Mouse (Mus musculus) limb, embryonic 15.5 days (tissue): ENCODE measurements at regions not wholly inside any gene's neighbourhood (a gene's known extent, or its start where the extent isn't known, plus 50 kb on each side); places are given as distances from the start of the nearest gene placed in this dataset.
A peak's percentile ranks its signal among the peaks of the same experiment; 100 is the strongest.

Experiments used
- ATAC-seq: fragments of 200-750 bp; cut with Nextera tagmentation; 2 replicates; pipeline ENCODE4 v1.8.0; 2017; ENCODE audit warnings: low read depth, moderate TSS enrichment; ENCODE audit not compliant: insufficient number of reproducible peaks, low FRiP score, low TSS enrichment
- H3K27ac ChIP-seq: fragments of 300-500 bp; sonication (generic); 2 replicates; pipeline ENCODE4 v1.5.1; 2015; ENCODE audit warnings: moderate library complexity, mild to moderate bottlenecking, inconsistent platforms
- H3K27me3 ChIP-seq: fragments of 300-500 bp; sonication (generic); 2 replicates; pipeline ENCODE4 v1.6.1; 2015; ENCODE audit warnings: inconsistent platforms
- H3K36me3 ChIP-seq: fragments of 300-500 bp; sonication (generic); 2 replicates; pipeline ENCODE4 v1.6.1; 2015; ENCODE audit warnings: inconsistent platforms
- H3K4me1 ChIP-seq: fragments of 300-500 bp; sonication (generic); 2 replicates; pipeline ENCODE4 v1.6.1; 2015; ENCODE audit warnings: inconsistent platforms
- H3K4me2 ChIP-seq: fragments of 300-500 bp; sonication (generic); 2 replicates; pipeline ENCODE4 v1.6.1; 2015; ENCODE audit warnings: mild to moderate bottlenecking, inconsistent platforms
- H3K4me3 ChIP-seq: fragments of 300-500 bp; sonication (generic); 2 replicates; pipeline ENCODE4 v1.5.1; 2015; ENCODE audit warnings: mild to moderate bottlenecking, inconsistent platforms
- H3K9ac ChIP-seq: fragments of 300-500 bp; sonication (generic); 2 replicates; pipeline ENCODE4 v1.6.1; 2015; ENCODE audit warnings: inconsistent platforms
- H3K9me3 ChIP-seq: fragments of 300-500 bp; sonication (generic); 2 replicates; pipeline ENCODE4 v1.6.1; 2016; ENCODE audit warnings: inconsistent platforms
- WGBS: fragments of 180-500 bp; shearing (Covaris S2); methylation state at CpG from one replicate; pipeline ENCODE4 v1.1.7; 2015; 5-methylcytosine and 5-hydroxymethylcytosine counted together

GRCm38 (mm10) chr3:56590071-56590470, 406.6 kb upstream of the Nbea start:
- no peaks in the 10 kb centered on the region for H3K27me3 ChIP-seq
- no peak overlapping the region for H3K9ac ChIP-seq
- ATAC-seq: no peak
- H3K9me3 ChIP-seq: no peaks in the 10 kb centered on the region
- H3K4me2 ChIP-seq: no peak overlapping the region
- H3K27ac ChIP-seq: no peak overlapping the region
- WGBS: 55% methylated on average over 6 of the region's 6 CpGs
- H3K36me3 ChIP-seq: no peaks in the 10 kb centered on the region
- H3K4me3 ChIP-seq: no peak overlapping the region
- H3K4me1 ChIP-seq: no peaks in the 10 kb centered on the region

- Histone ChIP-seq H3K27me3 (no peaks in the 10 kb centered on the region), H3K9me3 (no peaks in the 10 kb centered on the region), H3K9ac (no peak overlapping the region), H3K36me3 (no peaks in the 10 kb centered on the region), H3K4me3 (no peak overlapping the region), H3K27ac (no peak overlapping the region), H3K4me1 (no peaks in the 10 kb centered on the region), H3K4me2 (no peak overlapping the region)
- peak; percentile 63; the same call in 1 of the 2 replicates for ATAC-seq
- WGBS: 54% methylated on average over 5 of the region's 5 CpGs
Observed at GRCm38 (mm10) chr3:56575422-56575821, 391.9 kb upstream of the Nbea start.

GRCm38 (mm10) chr3:56536178-56536577, 352.7 kb upstream of the Nbea start:
- WGBS: 83% methylated on average over 2 of the region's 2 CpGs
- no peaks in the 10 kb centered on the region for H3K4me1 ChIP-seq
- no peak overlapping the region for H3K9ac ChIP-seq
- no peak overlapping the region for H3K4me2 ChIP-seq
- no peaks in the 10 kb centered on the region for H3K27me3 ChIP-seq
- no peak for ATAC-seq
- no peak overlapping the region for H3K27ac ChIP-seq
- no peaks in the 10 kb centered on the region for H3K36me3 ChIP-seq
- no peak overlapping the region for H3K4me3 ChIP-seq
- H3K9me3 ChIP-seq: no peaks in the 10 kb centered on the region

- no peak overlapping the region for H3K4me3 ChIP-seq
- no peak overlapping the region for H3K9ac ChIP-seq
- no peaks in the 10 kb centered on the region for H3K27me3 ChIP-seq
- H3K36me3 ChIP-seq: no peaks in the 10 kb centered on the region
- no peak overlapping the region for H3K27ac ChIP-seq
- no peak overlapping the region for H3K4me2 ChIP-seq
- 82% methylated on average over 1 of the region's 1 CpGs for WGBS
- no peaks in the 10 kb centered on the region for H3K4me1 ChIP-seq
- ATAC-seq: no peak
- H3K9me3 ChIP-seq: no peaks in the 10 kb centered on the region
Observed at GRCm38 (mm10) chr3:56504445-56504844, 320.9 kb upstream of the Nbea start.

GRCm38 (mm10) chr3:56499301-56499700, 315.8 kb upstream of the Nbea start:
- ATAC-seq: no peak
- no peak overlapping the region for H3K27ac ChIP-seq
- no peak overlapping the region for H3K4me3 ChIP-seq
- no peaks in the 10 kb centered on the region for H3K9me3 ChIP-seq
- H3K4me1 ChIP-seq: no peaks in the 10 kb centered on the region
- H3K36me3 ChIP-seq: no peaks in the 10 kb centered on the region
- H3K4me2 ChIP-seq: no peak overlapping the region
- no peak overlapping the region for H3K9ac ChIP-seq
- 53% methylated on average over 1 of the region's 1 CpGs for WGBS
- H3K27me3 ChIP-seq: no peaks in the 10 kb centered on the region

GRCm38 (mm10) chr3:56493937-56494336, 310.4 kb upstream of the Nbea start:
- no peaks in the 10 kb centered on the region for H3K9me3 ChIP-seq
- H3K27me3 ChIP-seq: no peaks in the 10 kb centered on the region
- no peak overlapping the region for H3K4me2 ChIP-seq
- no peak overlapping the region for H3K27ac ChIP-seq
- H3K36me3 ChIP-seq: no peaks in the 10 kb centered on the region
- no peak for ATAC-seq
- no peaks in the 10 kb centered on the region for H3K4me1 ChIP-seq
- no peak overlapping the region for H3K9ac ChIP-seq
- H3K4me3 ChIP-seq: no peak overlapping the region
- WGBS: 74% methylated on average over 1 of the region's 1 CpGs

- Histone ChIP-seq H3K9ac (no peak overlapping the region), H3K4me1 (no peaks in the 10 kb centered on the region), H3K27me3 (no peaks in the 10 kb centered on the region), H3K9me3 (no peaks in the 10 kb centered on the region), H3K4me2 (no peak overlapping the region), H3K27ac (no peak overlapping the region), H3K36me3 (no peaks in the 10 kb centered on the region), H3K4me3 (no peak overlapping the region)
- ATAC-seq: no peak
- WGBS: 40% methylated on average over 5 of the region's 5 CpGs
Observed at GRCm38 (mm10) chr3:56489154-56489553, 305.7 kb upstream of the Nbea start.

GRCm38 (mm10) chr3:56485550-56486400, 302.3 kb upstream of the Nbea start:
- Histone ChIP-seq H3K4me2 (no peak overlapping the region), H3K9ac (no peak overlapping the region), H3K4me3 (no peak overlapping the region), H3K27ac (no peak overlapping the region), H3K4me1 (no peaks in the 10 kb centered on the region), H3K27me3 (no peaks in the 10 kb centered on the region), H3K9me3 (no peaks in the 10 kb centered on the region), H3K36me3 (no peaks in the 10 kb centered on the region)
- ATAC-seq: no peak
- WGBS: 71% methylated on average over 12 of the region's 12 CpGs

GRCm38 (mm10) chr3:56484096-56484495, 300.6 kb upstream of the Nbea start:
- H3K27ac ChIP-seq: no peak overlapping the region
- H3K4me3 ChIP-seq: no peak overlapping the region
- WGBS: 87% methylated on average over 8 of the region's 8 CpGs
- no peak overlapping the region for H3K9ac ChIP-seq
- no peaks in the 10 kb centered on the region for H3K9me3 ChIP-seq
- no peak overlapping the region for H3K4me2 ChIP-seq
- H3K4me1 ChIP-seq: no peaks in the 10 kb centered on the region
- no peaks in the 10 kb centered on the region for H3K27me3 ChIP-seq
- H3K36me3 ChIP-seq: no peaks in the 10 kb centered on the region
- no peak for ATAC-seq

- no peak overlapping the region for H3K27ac ChIP-seq
- H3K9me3 ChIP-seq: no peaks in the 10 kb centered on the region
- ATAC-seq: no peak
- H3K4me1 ChIP-seq: no peaks in the 10 kb centered on the region
- H3K27me3 ChIP-seq: no peaks in the 10 kb centered on the region
- WGBS: 79% methylated on average over 4 of the region's 4 CpGs
- no peak overlapping the region for H3K4me2 ChIP-seq
- no peak overlapping the region for H3K4me3 ChIP-seq
- H3K9ac ChIP-seq: no peak overlapping the region
- no peaks in the 10 kb centered on the region for H3K36me3 ChIP-seq
Observed at GRCm38 (mm10) chr3:56483370-56483769, 299.9 kb upstream of the Nbea start.

- 66% methylated on average over 1 of the region's 1 CpGs for WGBS
- Histone ChIP-seq H3K4me3 (no peak overlapping the region), H3K4me2 (no peak overlapping the region), H3K27me3 (no peaks in the 10 kb centered on the region), H3K9me3 (no peaks in the 10 kb centered on the region), H3K36me3 (no peaks in the 10 kb centered on the region), H3K27ac (peak overlapping the region; percentile 51), H3K4me1 (peaks cover 8% of the 10 kb centered on the region; the same call in 1 of the 2 replicates), H3K9ac (no peak overlapping the region)
- no peak for ATAC-seq
Observed at GRCm38 (mm10) chr3:56479529-56479928, 296.0 kb upstream of the Nbea start.

GRCm38 (mm10) chr3:56478544-56479140, 295.1 kb upstream of the Nbea start:
- H3K27ac ChIP-seq: peak overlapping the region; percentile 50
- ATAC-seq: no peak
- no peaks in the 10 kb centered on the region for H3K36me3 ChIP-seq
- H3K9me3 ChIP-seq: no peaks in the 10 kb centered on the region
- no peak overlapping the region for H3K4me3 ChIP-seq
- no peak overlapping the region for H3K4me2 ChIP-seq
- no peaks in the 10 kb centered on the region for H3K27me3 ChIP-seq
- 38% methylated on average over 6 of the region's 6 CpGs for WGBS
- H3K9ac ChIP-seq: no peak overlapping the region
- H3K4me1 ChIP-seq: peaks cover 8% of the 10 kb centered on the region; the same call in 1 of the 2 replicates
